Mouse (Mus musculus) brain, embryonic 14.5 days (tissue): ENCODE results near the gene Khk.

Source experiments
- CTCF ChIP-seq: fragments of 200-500 bp; IDR thresholded peaks from 2 replicates; pipeline ENCODE4 v1.5.1; 2012; ENCODE audit warnings: inconsistent platforms, mild to moderate bottlenecking, moderate library complexity, borderline replicate concordance; ENCODE audit not compliant: insufficient read depth, insufficient read length; ENCODE audit errors: extremely low read depth
- POLR2A ChIP-seq: fragments of 200-500 bp; IDR thresholded peaks from 2 replicates; pipeline ENCODE4 v1.6.1; 2012; ENCODE audit warnings: mild to moderate bottlenecking, inconsistent platforms, borderline replicate concordance; ENCODE audit not compliant: poor library complexity, insufficient read depth, insufficient read length, severe bottlenecking; ENCODE audit errors: extremely low read depth

GRCm38 (mm10) chr5:30886209-30886608 is 35.0 kb upstream of the Khk start:
- TF ChIP-seq POLR2A: no peak
- TF ChIP-seq CTCF: no peak
